Mouse (Mus musculus) CH12.LX (cell line): ENCODE measurements around the gene Sptbn1. TPM values are rescaled to one million over a fixed set of nuclear protein-coding genes. Genes with fewer than 3 reads are reported as not detected.
A peak's percentile ranks its signal among the peaks of the same experiment; 100 is the strongest.

Experiments used
- DNase-seq: peaks from one replicate; pipeline ENCODE4 v3.0.0-alpha.2; 2013; ENCODE audit errors: extremely low read depth
- H3K27ac ChIP-seq: 2 replicates; pipeline ENCODE4 v1.5.1; 2012; ENCODE audit warnings: low read depth, mild to moderate bottlenecking, control low read depth, moderate library complexity; ENCODE audit not compliant: insufficient read depth
- H3K27me3 ChIP-seq: replicated peaks from 2 replicates; pipeline ENCODE3; 2012; ENCODE audit warnings: inconsistent platforms
- H3K36me3 ChIP-seq, 2 experiments: replicated peaks in 1 of 2; 2 replicates each; pipeline versions ENCODE3 to v1.6.1; 2012; ENCODE audit warnings: inconsistent platforms in 1 of 2, low read length in 1 of 2, mild to moderate bottlenecking in 1 of 2, mixed read lengths in 1 of 2, moderate library complexity in 1 of 2; ENCODE audit not compliant: control insufficient read depth in 1 of 2, insufficient read depth in 1 of 2
- H3K4me1 ChIP-seq, 2 experiments: 2 replicates each; pipeline ENCODE4 v1.6.1; 2012; ENCODE audit warnings: inconsistent platforms in 1 of 2, moderate library complexity in 1 of 2; ENCODE audit not compliant: insufficient read depth in 2 of 2, control insufficient read depth in 1 of 2
- H3K4me2 ChIP-seq: 2 replicates; pipeline ENCODE4 v1.6.1; 2012; ENCODE audit warnings: low read depth, mild to moderate bottlenecking, control low read depth; ENCODE audit not compliant: poor library complexity, insufficient read depth, severe bottlenecking
- H3K4me3 ChIP-seq, 3 experiments: fragments of 150-350 bp in 1 of 3; sonication (generic) in 1 of 3; replicated peaks in 1 of 3; 2 replicates each; pipeline versions ENCODE3 to v1.5.1; 2011 to 2012; ENCODE audit warnings: low read depth in 2 of 3, low read length in 2 of 3, mild to moderate bottlenecking in 2 of 3, moderate library complexity in 2 of 3, control low read depth in 1 of 3, improper control_type of control experiment in 1 of 3, inconsistent platforms in 1 of 3, mixed read lengths in 1 of 3; ENCODE audit not compliant: poor library complexity in 1 of 3
- H3K79me2 ChIP-seq: replicated peaks from 2 replicates; pipeline ENCODE4 v1.6.1; 2012; ENCODE audit warnings: mild to moderate bottlenecking, moderate library complexity; ENCODE audit not compliant: control insufficient read depth, poor library complexity, insufficient read depth, severe bottlenecking; ENCODE audit errors: extremely low read depth
- H3K9ac ChIP-seq: 2 replicates; pipeline ENCODE4 v1.6.1; 2012; ENCODE audit warnings: low read depth, mild to moderate bottlenecking, control low read depth, moderate library complexity; ENCODE audit not compliant: insufficient read depth
- H3K9me3 ChIP-seq: replicated peaks from 2 replicates; pipeline ENCODE3; 2012; ENCODE audit warnings: low read length, inconsistent platforms, mixed read lengths
- CHD2 ChIP-seq: IDR thresholded peaks from 2 replicates; pipeline ENCODE4 v1.6.1; 2011; ENCODE audit warnings: low read length, improper control_type of control experiment
- ETS1 ChIP-seq: conservative IDR thresholded peaks from 2 replicates; pipeline ENCODE4 v1.6.1; 2012; ENCODE audit warnings: low read depth, mild to moderate bottlenecking, inconsistent platforms, low read length, improper control_type of control experiment, moderate library complexity
- GABPA ChIP-seq: IDR thresholded peaks from 2 replicates; pipeline ENCODE4 v1.6.1; 2012; ENCODE audit warnings: low read depth, low read length, improper control_type of control experiment, inconsistent platforms; ENCODE audit not compliant: insufficient replicate concordance
- IRF4 ChIP-seq: IDR thresholded peaks from 2 replicates; pipeline ENCODE4 v1.6.1; 2014; ENCODE audit warnings: low read depth, mild to moderate bottlenecking, inconsistent platforms, low read length, improper control_type of control experiment
- JUND ChIP-seq: conservative IDR thresholded peaks from 2 replicates; pipeline ENCODE4 v1.6.1; 2011; ENCODE audit warnings: low read depth, low read length, improper control_type of control experiment
- MAX ChIP-seq: IDR thresholded peaks from 2 replicates; pipeline ENCODE4 v1.6.1; 2011; ENCODE audit warnings: low read length, improper control_type of control experiment
- MYC ChIP-seq: IDR thresholded peaks from 2 replicates; pipeline ENCODE4 v1.6.1; 2011; ENCODE audit warnings: low read depth, mild to moderate bottlenecking, improper control_type of control experiment, low read length
- USF1 ChIP-seq: IDR thresholded peaks from 2 replicates; pipeline ENCODE4 v1.6.1; 2014; ENCODE audit warnings: low read depth, mild to moderate bottlenecking, inconsistent platforms, low read length, improper control_type of control experiment
- USF2 ChIP-seq: conservative IDR thresholded peaks from 2 replicates; pipeline ENCODE4 v1.6.1; 2011; ENCODE audit warnings: low read depth, low read length, improper control_type of control experiment
- ZNF384 ChIP-seq: IDR thresholded peaks from 2 replicates; pipeline ENCODE4 v1.6.1; 2012; ENCODE audit warnings: low read depth, low read length, improper control_type of control experiment, inconsistent platforms
- dilution Hi-C: fragments of 300-500 bp; cut with MboI; formaldehyde crosslinking; loops from 2 replicates; pipeline ENCODE4 v1.14.3; 2020; ENCODE audit warnings: low sequenced_read_pairs; ENCODE audit not compliant: extremely low pct_unique_long_range_greater_than_20kb, extremely low pct_ligation_motif_present
- in situ Hi-C: fragments of 300-500 bp; cut with MboI; formaldehyde crosslinking; loops from 3 replicates; pipeline ENCODE4 v1.14.3; 2019; ENCODE audit warnings: low sequenced_read_pairs, low pct_ligation_motif_present, low pct_unique_long_range_greater_than_20kb, mixed read lengths
- polyA plus RNA-seq: library from polyadenylated mRNA; unstranded; fragments of >175 nt; gene quantifications from 2 replicates; pipeline ENCODE4 v1.2.1, GENCODE M21; 2012; ENCODE audit warnings: low read depth; ENCODE audit not compliant: insufficient read length
- total RNA-seq, 2 experiments: library from RNA; depleted of rRNA; stranded (reverse); fragments of 300-350 nt in 1 of 2; fragments of >200 nt in 1 of 2; gene quantifications; 2 replicates each; pipeline ENCODE4 v1.2.3; 2012 to 2014

Gene Sptbn1
- total and polyA plus RNA-seq, 3 experiments = 38.2 to 54.7 (median 43.7) TPM

- no peak overlapping the region for H3K27ac ChIP-seq
Observed at GRCm38 (mm10) chr11:30267036-30267891, 711 bp downstream of the Sptbn1 start.

DNA sequence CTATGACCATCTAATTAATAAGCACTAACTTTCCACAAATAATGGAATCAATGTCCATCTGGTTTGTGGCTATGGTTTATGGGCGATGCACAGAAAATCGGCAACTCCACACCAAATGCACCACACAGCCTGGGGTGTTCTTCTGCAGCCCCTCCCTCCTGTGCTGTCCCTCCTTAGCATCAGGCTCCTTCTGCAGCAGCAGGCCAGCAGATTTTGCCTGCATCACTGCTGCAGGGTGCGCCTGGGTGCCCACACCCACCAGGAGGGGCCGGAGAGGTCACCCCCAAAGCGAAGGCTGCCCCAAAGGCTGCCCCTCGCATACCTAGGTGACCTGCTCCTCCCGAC lies 1.3 kb downstream of the Sptbn1 start:
- H3K79me2 ChIP-seq = no peaks in the 10 kb centered on the region; the same call in 1 of the 2 replicates
- peak overlapping the region in 2 of 3 experiments; percentile 75 to 78 for H3K4me3 ChIP-seq
- H3K27me3 ChIP-seq = peaks cover 16% of the 10 kb centered on the region
- peak overlapping the region; percentile 54 for H3K4me2 ChIP-seq
- TF ChIP-seq ZNF384 (no peak), USF1 (no peak), JUND (no peak)
- TF ChIP-seq, all 38 proteins: peak for 0
- Histone ChIP-seq H3K36me3 (no peaks in the 10 kb centered on the region), H3K4me1 (peaks cover 8 to 11% of the 10 kb centered on the region in 2 experiments), H3K27ac (no peak overlapping the region), H3K9me3 (no peaks in the 10 kb centered on the region), H3K9ac (no peak overlapping the region)
- no peak for DNase-seq
- in situ Hi-C loops (no loop called here), dilution Hi-C loops (no loop called here)

More at GRCm38 (mm10) chr11:30267036-30267891, 711 bp downstream of the Sptbn1 start:
- Histone ChIP-seq H3K4me3 (peak overlapping the region; percentile 30 to 78 (median 75)), H3K9ac (peak overlapping the region; percentile 81), H3K27me3 (peaks cover 16% of the 10 kb centered on the region), H3K9me3 (no peaks in the 10 kb centered on the region), H3K4me2 (peak overlapping the region; percentile 54), H3K36me3 (no peaks in the 10 kb centered on the region), H3K79me2 (no peaks in the 10 kb centered on the region; the same call in 1 of the 2 replicates), H3K4me1 (peaks cover 8 to 11% of the 10 kb centered on the region in 2 experiments)
- in situ Hi-C loops (no loop called here), dilution Hi-C loops (no loop called here)
- DNase-seq = peak; percentile 7
- TF ChIP-seq CHD2 (peak; percentile 43; the same call in 1 of the 2 replicates), USF2 (no peak), GABPA (no peak), USF1 (no peak)

GRCm38 (mm10) chr11:30265666-30266065 lies 2.3 kb downstream of the Sptbn1 start:
- H3K4me2 ChIP-seq = no peak overlapping the region
- TF ChIP-seq MYC (no peak), IRF4 (no peak), MAX (no peak), ETS1 (no peak)
- dilution Hi-C loops (no loop called here), in situ Hi-C loops (no loop called here)
- no peak for DNase-seq
- H3K27ac ChIP-seq = no peak overlapping the region
- H3K36me3 ChIP-seq = no peaks in the 10 kb centered on the region
- peak overlapping the region in 1 of 3 experiments; percentile 20 for H3K4me3 ChIP-seq
- H3K27me3 ChIP-seq = peaks cover 16% of the 10 kb centered on the region
- no peaks in the 10 kb centered on the region; the same call in 1 of the 2 replicates for H3K79me2 ChIP-seq
- no peak overlapping the region for H3K9ac ChIP-seq
- no peaks in the 10 kb centered on the region for H3K9me3 ChIP-seq
- peaks cover 8 to 11% of the 10 kb centered on the region in 2 experiments for H3K4me1 ChIP-seq
